ENCODE assay signal across 10 mouse cellular contexts in the genomic region with DNA sequence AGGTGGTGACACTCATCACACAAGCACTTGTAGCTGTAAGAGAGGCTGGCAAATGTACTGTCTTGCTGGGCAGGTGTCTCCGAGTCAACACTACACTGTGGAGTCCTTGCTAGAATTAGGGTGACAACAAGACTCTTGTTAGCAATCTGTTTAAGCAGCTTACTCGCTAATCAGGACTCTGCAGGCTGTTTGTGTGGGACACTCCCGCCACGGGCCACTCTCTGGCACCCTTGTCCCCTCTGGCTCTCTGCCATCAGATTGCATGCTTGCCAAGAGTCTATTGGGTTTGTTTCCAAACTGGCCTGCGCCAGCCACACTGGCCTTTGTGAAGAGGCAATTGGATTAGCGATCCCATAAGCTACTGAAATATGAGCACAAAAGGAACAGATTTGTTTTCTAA. TPM values are rescaled to one million over a fixed set of nuclear protein-coding genes. Genes with fewer than 3 reads are reported as not detected.
DNase-seq lines count a peak whose midpoint lies in the region; ATAC-seq and TF ChIP-seq lines count a peak whose summit lies in the region.
"Had no signal": no experiment of that assay in that cellular context is flagged by ENCODE, and none has a peak within 500 bp of the region (broad histone marks: within the 10 kb centered on the region; RNA-seq: fewer than 3 reads in every experiment).

No protein-coding gene starts in this region.

- no peaks in the 10 kb centered on the region for H3K36me3 ChIP-seq in heart, embryonic 14.5 days (ENCODE audit: control insufficient read depth, insufficient read depth, low read length)
- H3K36me3 ChIP-seq in intestine, embryonic 15.5 days: no peaks in the 10 kb centered on the region
- H3K36me3 ChIP-seq: limb, embryonic 15.5 days had no signal

- H3K27ac ChIP-seq in heart, embryonic 14.5 days (replicated peaks in 1 of 2; ENCODE audit: control insufficient read depth in 1 of 2, insufficient read depth in 1 of 2, low read depth in 2 of 2, low read length in 2 of 2): no peak overlapping the region
- no peak overlapping the region for H3K27ac ChIP-seq in intestine, embryonic 15.5 days
- H3K27ac ChIP-seq: limb, embryonic 15.5 days had no signal

- DNase-seq in left cerebral cortex, postnatal 4 days: peak; percentile 82
- no peak for DNase-seq in left cerebral cortex, postnatal 10 days (ENCODE audit: extremely low spot score in 1 of 2, low spot score in 2 of 2)
- peak; percentile 89 for DNase-seq in brain, embryonic 14.5 days (ENCODE audit: low read depth)
- DNase-seq in lung, postnatal 4 days: peak; percentile 73 to 74

- H3K4me3 ChIP-seq in heart, embryonic 14.5 days (ENCODE audit: control insufficient read depth in 1 of 2, insufficient read depth in 1 of 2, low read depth in 1 of 2, low read length in 2 of 2): no peak overlapping the region
- H3K4me3 ChIP-seq in intestine, embryonic 15.5 days (replicated peaks): no peak overlapping the region
- H3K4me3 ChIP-seq: erythroblast, embryonic 14.5 days; limb, embryonic 15.5 days had no signal

- intact Hi-C loops in left cerebral cortex, postnatal 4 days (cut with DNase I): loop anchor here (10.0 kb wide), 1 partner anchor 55 kb away; no protein-coding TSS in a partner anchor
- intact Hi-C loops in left cerebral cortex, postnatal 10 days (cut with DNase I): loop anchor here (10.0 kb wide), 2 partner anchors 55 to 305 kb away; no protein-coding TSS in a partner anchor

- no peak overlapping the region for H3K4me2 ChIP-seq in heart, embryonic 14.5 days (ENCODE audit: low read length)
- no peak overlapping the region for H3K4me2 ChIP-seq in intestine, embryonic 15.5 days (replicated peaks)
- H3K4me2 ChIP-seq: limb, embryonic 15.5 days had no signal

- no peaks in the 10 kb centered on the region for H3K9me3 ChIP-seq in heart, embryonic 14.5 days (ENCODE audit: control insufficient read depth, low read length)
- H3K9me3 ChIP-seq in intestine, embryonic 15.5 days: no peaks in the 10 kb centered on the region
- H3K9me3 ChIP-seq: limb, embryonic 15.5 days had no signal

- H3K27me3 ChIP-seq in heart, embryonic 14.5 days (ENCODE audit: control insufficient read depth, insufficient read depth, low read length): peaks cover 37% of the 10 kb centered on the region; the same call in 1 of the 2 replicates
- H3K27me3 ChIP-seq in intestine, embryonic 15.5 days (replicated peaks): no peaks in the 10 kb centered on the region

- 23% methylated on average over 6 of the region's 6 CpGs for WGBS in heart, embryonic 14.5 days
- WGBS in intestine, embryonic 15.5 days: 63% methylated on average over 6 of the region's 6 CpGs

- TF ChIP-seq POLR2A in brain, embryonic 14.5 days (IDR thresholded peaks at IDR 0.05; ENCODE audit: borderline replicate concordance, extremely low read depth, insufficient read depth, insufficient read length, poor library complexity, severe bottlenecking): no peak

- peaks cover 7 to 11% of the 10 kb centered on the region in 2 experiments for H3K4me1 ChIP-seq in heart, embryonic 14.5 days (ENCODE audit: control insufficient read depth in 2 of 2, insufficient read depth in 2 of 2, low read length in 2 of 2)
- H3K4me1 ChIP-seq in intestine, embryonic 15.5 days (replicated peaks): no peaks in the 10 kb centered on the region
- H3K4me1 ChIP-seq: limb, embryonic 15.5 days had no signal

- peak; percentile 73 for ATAC-seq in heart, embryonic 14.5 days (ENCODE audit: insufficient number of reproducible peaks, insufficient read depth, low FRiP score, low read depth)
- no peak for ATAC-seq in intestine, embryonic 15.5 days
- ATAC-seq in activated CD4-positive, CD25-positive, alpha-beta regulatory T cell, adult 4 months: no peak

- H3K9ac ChIP-seq in heart, embryonic 14.5 days (ENCODE audit: low read length): peak overlapping the region; percentile 41; the same call in 1 of the 2 replicates
- no peak overlapping the region for H3K9ac ChIP-seq in intestine, embryonic 15.5 days
- H3K9ac ChIP-seq: limb, embryonic 15.5 days had no signal

- TF ChIP-seq CTCF in brain, embryonic 14.5 days (IDR thresholded peaks at IDR 0.05; ENCODE audit: borderline replicate concordance, extremely low read depth, insufficient read depth, insufficient read length): no peak

RNA-seq across cellular contexts. Expression of a gene that starts 13.9 kb away (rescaled TPM):
- not detected for total RNA-seq in left cerebral cortex, postnatal 4 days (2021)
- total RNA-seq in left cerebral cortex, postnatal 10 days (2021): not detected
- 0.03 and 0.08 TPM in 2 replicates for polyA plus RNA-seq in brain, embryonic 14.5 days (2012; rRNA removed)
- polyA plus RNA-seq in heart, embryonic 14.5 days (2014; fragmentation: Nextera tagmentation; extraction: Ambion mirVana): not detected in 2 replicates
- polyA plus RNA-seq in intestine, embryonic 15.5 days (2015; fragmentation: Nextera tagmentation; extraction: Ambion mirVana): not detected in 2 replicates
- polyA plus RNA-seq in activated CD4-positive, CD25-positive, alpha-beta regulatory T cell, adult 4 months (2017; shearing (Covaris generic)): not detected
- polyA plus RNA-seq: erythroblast, embryonic 14.5 days; limb, embryonic 15.5 days; small intestine, adult 2 months had no signal

RNA-seq across cellular contexts. Expression of a gene that starts 18.9 kb away (rescaled TPM):
- under 1 TPM in 1 of 2 experiments, not detected in 1; 0.34 TPM for total RNA-seq in left cerebral cortex, postnatal 4 days (2021)
- total RNA-seq in left cerebral cortex, postnatal 10 days (2021): under 1 TPM in 1 of 2 experiments, not detected in 1; 0.32 TPM
- polyA plus RNA-seq in brain, embryonic 14.5 days (2012; rRNA removed): 0.24 and 0.27 TPM in 2 replicates
- 0.34 and 0.57 TPM in 2 replicates for polyA plus RNA-seq in heart, embryonic 14.5 days (2014; fragmentation: Nextera tagmentation; extraction: Ambion mirVana)
- polyA plus RNA-seq in intestine, embryonic 15.5 days (2015; fragmentation: Nextera tagmentation; extraction: Ambion mirVana): 0.15 and 0.24 TPM in 2 replicates
- polyA plus RNA-seq in activated CD4-positive, CD25-positive, alpha-beta regulatory T cell, adult 4 months (2017; shearing (Covaris generic)): not detected
- polyA plus RNA-seq: erythroblast, embryonic 14.5 days; small intestine, adult 2 months had no signal

Comparison
In these comparisons a context has a peak if more than half of its experiments do, and no peak if none do; other contexts are left out.
1. DNase-seq: peak in left cerebral cortex, postnatal 4 days (single experiment), brain, embryonic 14.5 days (single experiment) and lung, postnatal 4 days (2 of 2); none in left cerebral cortex, postnatal 10 days (0 of 2).